Mouse (Mus musculus): Measurements from ENCODE around the gene Glp1r.

Glp1r gene

DNA sequence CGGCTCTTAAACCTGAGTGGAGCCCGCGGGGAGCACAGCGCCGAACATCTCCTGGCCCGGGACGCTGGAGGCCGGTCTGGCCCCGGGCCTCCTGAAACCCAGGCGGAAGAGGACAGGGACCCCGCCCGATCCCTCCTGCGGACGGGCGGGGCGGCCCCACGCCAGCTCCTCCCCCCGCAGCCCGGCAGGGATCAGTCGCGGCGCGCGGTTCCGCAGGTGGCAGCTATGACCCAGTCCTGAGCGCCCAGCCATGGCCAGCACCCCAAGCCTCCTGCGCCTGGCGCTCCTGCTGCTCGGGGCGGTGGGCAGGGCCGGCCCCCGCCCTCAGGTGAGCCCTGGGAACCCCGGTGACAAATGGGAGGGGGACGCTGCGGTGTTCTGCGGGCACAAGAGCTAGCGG, at the start of gene Glp1r:
Gene Glp1r (plus strand): TSS at position 191 of the 400 bp plus-strand sequence.
- DNase-seq = peak; percentile 61

DNA sequence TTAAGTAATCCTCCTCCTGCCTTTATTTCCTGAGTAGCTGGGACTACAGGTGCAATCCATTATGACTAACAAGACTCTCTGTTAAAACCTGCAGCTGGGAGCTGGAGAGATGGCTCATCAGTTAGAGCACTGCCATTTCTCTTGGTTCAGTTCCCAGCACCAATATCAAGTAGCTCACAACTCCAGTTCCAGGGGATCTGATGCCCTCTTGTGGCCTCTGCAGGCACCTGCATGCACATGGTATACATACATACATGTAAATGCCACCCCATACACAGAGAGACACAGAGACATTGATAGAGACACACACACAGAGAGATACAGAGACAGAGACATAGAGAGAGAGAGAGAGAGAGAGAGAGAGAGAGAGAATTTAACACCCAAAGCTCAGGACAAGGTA, 49.3 kb upstream of the Glp1r start:
- no peak for DNase-seq

DNA sequence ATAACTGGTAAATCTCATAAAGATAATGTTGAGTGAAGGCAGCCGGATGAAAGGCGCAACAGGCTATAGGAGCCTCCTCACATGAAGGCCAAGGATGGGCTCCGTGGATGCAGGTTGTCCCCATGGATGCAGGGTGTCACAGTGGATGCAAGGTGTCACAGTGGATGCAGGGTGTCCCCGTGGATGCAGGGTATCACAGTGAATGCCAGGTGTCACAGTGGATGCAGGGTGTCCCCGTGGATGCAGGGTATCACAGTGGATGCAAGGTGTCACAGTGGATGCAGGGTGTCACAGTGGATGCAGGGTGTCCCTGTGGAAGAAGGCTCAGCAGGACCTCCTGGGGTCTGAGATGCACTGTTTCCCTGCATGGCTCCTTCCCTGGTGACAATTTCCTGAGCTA, 44.3 kb upstream of the Glp1r start:
- no peak for DNase-seq

DNA sequence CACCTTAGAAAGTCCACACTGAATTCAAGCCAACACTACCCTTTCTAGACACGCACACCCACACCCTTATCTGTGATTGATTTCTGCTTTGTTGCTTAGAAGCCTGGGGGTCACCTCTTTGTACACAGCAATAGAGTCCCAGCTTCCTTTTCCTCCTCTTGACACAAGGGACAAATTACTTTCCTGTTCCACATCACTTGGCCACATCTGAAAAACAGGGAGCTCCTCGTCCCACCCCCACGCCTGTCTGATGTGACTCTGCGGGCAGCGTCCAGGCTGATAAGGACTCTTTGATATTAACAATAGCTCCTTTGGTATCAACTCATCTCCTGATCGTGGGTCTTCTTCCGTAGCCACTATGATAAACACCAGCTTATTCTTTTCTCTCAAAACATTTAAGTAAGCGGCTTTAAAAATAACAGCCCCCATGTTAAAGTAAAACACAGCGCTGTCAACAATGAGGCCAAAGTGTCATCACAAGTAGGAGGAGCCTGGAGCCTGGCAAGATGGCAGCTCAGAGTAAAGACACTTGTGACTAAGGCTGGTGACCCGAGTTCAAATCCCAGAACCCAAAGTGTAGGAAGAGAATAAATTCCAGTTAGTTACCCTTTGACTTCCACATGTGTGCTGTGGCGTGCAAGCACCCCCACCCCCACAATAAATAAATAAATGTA, 42.9 kb upstream of the Glp1r start:
- DNase-seq = peak; percentile 87

DNA sequence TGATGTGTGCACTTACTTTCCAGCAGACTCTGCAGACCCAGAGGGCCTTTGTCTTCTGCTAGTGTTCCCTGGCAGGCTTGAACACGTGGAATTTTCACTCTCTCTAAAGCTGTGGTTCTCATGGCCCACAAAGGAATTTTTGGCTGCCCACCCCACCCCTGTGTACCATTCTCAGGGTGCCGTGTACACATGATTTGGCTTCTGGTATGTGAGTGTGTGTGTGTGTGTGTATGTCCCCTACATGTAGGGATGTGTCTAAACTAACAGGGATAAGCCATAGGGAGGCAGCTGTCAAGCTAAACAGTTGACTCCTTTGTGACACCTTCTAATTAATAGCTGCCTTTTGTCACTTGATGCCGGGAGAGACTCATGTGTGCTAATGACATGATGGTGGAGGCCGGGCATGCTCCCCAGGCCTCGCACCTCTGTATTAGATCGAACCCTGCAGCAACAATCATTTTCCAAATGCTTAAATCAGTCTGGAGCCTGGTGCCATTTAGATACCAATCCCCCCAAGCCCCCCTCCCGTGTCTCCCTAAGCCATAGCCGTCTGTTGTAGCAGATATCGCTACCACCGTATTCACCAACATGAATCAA, 41.5 kb upstream of the Glp1r start:
- no peak for DNase-seq

DNA sequence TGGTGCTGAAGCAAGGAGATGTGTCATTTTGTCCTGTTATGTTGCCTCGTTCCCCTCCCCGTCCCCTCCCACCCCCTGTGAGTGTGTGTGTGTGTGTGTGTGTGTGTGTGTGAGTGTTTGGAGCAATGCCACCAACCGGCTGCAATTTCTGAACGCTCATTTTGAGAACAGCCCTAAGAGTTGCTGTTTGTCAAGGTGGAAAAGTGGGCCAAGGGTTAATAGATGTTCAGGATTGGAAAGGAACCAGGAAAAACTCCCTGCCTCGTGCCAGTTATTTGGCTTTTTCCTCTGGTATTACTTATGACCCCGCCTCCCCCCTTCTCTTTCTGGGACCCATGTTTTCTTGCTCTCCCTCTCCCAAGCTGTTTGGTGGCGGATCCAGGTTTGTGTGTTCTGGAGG, 41.0 kb upstream of the Glp1r start:
- no peak for DNase-seq

DNA sequence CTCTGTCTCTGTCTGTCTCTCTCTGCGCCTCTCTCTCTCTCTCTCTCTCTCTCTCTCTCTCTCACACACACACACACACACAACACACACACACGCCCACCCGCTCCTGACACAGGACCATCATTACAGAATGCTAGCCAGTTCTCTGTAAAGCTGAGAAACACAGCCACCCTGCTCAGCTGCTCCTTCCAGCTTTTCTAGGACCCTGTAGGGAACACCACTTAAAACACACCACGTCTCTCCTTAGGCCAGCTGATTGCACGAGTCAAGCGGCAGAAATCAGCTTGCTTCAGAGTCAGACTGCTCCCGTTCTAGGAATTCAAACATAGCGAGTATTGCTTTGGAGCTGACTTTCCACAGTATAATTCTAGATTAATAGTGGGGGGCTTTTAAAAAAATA, 35.3 kb upstream of the Glp1r start:
- DNase-seq = no peak

DNA sequence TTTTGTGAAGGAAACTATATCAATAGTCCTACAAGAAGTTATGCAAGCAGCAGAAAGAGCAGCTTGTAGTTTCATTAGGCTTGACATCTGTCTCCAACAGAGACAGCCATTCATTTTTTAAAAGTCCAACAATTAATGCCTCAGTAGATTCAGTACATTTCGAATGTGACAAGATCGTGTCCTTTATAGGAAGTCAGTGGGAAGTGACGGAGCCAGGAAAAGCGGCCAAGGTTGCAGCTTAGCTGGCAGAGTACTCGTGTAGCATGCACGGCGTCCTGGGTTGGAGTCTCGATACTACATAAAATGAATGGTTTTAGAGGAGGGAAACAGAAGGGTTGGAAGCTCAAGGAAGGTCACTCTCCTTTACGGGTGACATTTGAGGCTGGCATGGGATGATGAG, 34.7 kb upstream of the Glp1r start:
- DNase-seq = peak; percentile 51

DNA sequence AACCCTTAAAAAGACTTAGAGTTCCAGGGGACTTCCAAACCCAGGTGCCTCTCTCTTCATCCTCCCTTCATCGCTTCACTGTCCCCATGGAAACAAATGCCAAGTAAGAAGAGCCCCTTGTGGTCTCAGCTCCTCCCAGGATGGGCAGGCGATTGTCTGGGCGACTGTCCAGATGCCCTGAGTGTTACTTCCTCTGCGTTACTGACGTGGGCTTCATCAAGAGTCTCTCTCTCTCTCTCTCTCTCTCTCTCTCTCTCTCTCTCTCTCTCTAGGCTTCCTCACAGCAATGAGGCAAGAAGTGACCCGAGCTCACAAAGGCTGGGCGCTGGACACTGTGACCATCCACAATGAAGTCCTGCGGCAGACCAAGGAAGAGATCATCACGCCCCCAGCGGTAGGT, 30.6 kb upstream of the Glp1r start:
- DNase-seq = peak; percentile 83

DNA sequence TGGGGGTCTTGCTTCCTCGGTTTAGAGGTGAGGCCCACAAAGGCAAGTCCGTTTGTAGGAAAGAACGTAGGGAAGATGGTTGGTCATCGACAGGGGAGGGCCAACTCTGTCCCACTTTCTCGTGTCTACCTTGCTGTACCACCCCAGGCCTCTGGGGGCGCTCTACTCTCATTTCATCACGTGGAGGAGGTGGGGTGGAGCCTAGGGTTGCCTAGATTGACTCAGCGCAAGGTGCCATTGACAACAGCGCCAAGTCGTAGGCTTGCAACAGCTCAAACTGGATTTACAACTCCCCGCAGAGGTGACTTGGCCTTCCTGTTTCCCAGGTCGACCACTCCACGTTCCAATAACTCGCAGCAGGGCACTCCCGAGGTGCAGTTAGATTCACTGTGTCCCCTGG, 27.3 kb upstream of the Glp1r start:
- peak; percentile 31 for DNase-seq

DNA sequence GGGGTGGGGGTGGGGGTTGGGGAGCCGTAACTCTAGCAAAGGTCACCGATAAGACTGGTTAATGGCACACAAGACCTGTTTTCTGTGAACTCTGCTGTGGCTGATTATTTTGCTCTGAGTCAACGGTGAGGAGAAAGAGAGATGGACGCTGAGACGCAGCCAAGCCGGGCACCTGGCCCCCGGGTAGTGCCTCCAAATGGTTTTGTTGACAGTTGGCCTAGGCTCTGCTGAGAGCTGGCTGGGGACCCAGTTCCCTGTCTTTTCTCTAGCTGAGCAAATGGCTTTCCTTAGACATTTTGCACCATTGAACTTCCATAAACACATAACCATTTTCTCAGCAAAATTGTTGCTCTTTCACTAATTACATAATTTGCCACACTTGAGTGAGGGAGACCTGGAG, 24.2 kb upstream of the Glp1r start:
- DNase-seq = no peak

DNA sequence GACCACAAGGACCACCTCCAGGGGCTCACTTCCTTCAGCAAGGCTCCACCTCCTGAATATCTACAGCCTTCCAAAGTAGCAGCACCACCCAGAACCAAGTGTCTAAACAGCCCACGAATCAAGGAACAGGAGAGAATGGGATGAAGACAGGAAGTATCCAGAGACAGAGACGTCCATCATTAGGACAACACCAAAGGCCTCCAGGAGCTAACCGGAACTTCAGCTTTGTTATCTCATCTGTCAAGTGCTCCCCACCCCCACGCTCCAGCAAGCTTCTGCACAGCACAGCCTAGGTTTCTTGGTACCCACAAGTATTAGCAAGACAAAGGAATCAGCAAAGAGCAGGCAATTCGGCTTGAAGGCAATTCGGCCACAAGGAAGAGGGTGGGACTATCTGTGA, 23.0 kb upstream of the Glp1r start:
- peak; percentile 64 for DNase-seq

DNA sequence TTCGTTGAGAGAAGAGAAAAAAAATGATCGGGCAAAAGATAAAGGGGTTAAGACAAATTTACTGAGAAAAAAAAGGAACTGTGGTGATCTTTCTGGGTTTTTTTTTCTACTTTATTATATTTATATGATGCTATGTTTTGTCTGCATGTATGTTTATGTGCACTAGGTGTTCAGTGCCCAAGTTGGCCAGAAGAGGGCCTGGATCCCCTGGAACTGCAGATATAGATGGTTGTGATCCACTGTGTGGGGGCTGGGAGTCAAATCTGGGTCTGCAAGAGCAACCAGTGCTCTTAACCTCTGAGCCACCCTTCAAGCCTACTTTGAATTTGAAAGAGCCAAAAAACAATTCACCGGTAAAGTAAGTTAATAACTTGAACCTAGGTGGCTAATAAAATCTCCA, 21.2 kb upstream of the Glp1r start:
- no peak for DNase-seq

DNA sequence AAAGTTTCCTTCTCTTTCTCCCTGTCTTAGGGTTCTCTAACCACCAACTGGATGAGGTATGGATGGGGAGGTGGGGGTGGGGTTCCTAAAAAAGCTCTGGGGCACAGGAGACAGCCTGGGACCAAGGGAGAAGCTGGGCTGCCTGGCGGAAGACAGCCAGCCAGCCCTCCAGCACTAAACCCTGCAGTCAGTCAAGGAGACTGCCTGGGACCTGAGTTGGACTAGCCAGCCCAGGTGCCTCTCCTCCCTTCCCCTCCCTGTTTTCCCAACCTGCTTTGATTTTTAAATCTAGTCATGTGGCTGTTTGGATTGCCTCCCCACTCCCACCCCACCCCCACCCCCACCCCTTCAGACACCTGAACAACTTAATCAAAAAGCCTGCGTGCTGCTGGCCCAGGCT, 20.6 kb upstream of the Glp1r start:
- no peak for DNase-seq

DNA sequence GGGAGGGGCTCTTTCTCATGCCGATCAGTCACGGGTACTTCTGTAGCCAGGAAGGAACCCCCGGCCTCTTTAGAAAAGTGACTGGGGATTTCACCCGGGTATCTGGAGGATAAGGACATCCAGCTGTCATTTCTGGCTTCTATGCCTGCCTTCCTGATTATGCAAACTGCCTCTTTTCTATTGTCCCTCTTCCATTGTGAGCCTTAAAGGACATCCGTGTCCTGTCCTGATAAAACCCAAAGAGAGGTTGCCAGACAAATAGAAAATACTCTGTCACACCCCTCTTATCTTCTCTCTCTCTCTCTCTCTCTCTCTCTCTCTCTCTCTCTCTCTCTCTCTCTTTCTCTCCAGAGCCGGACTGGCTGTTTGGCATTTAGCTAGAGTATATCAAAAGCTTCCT, 19.4 kb upstream of the Glp1r start:
- peak; percentile 74 for DNase-seq

DNA sequence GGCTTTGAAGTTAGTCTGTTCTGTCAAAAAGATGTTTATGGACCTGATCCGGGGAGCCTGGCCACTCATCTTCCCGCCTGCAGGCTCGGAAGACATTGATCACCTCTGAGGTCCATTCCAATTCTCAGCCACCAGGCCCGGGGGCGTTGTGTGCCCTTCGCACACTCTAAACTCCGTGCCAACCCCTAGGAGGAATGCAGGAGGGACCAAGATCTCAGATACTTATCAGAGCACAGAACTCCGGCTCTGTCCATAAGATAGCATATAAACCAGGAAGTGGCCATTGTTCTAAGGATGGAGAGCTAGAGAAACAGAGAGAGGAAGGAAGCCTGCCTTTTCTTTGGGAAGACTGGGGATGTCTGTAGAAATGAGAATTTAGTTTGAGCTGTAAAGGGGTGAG, 18.1 kb upstream of the Glp1r start:
- DNase-seq = peak; percentile 53

DNA sequence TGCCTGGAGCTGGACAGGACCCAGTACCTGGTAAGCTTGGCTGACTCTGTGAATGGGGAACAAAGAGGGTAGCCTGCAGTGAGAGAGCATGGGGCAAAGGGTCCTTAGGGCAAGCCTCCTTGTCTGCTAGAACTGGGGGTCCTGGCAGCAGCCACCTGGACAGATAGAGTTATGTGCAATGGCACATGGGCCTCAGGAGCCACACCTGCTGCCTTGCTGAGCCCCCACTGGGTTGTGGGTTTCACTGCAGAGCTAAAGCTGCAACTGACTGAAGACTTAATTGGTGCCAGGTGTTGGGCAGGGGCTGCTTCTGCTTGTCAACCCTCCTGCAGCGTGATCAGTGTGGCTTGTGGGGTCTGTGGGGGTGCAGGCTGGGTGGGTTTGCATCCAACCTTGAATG, 9.5 kb upstream of the Glp1r start:
- no peak for DNase-seq

DNA sequence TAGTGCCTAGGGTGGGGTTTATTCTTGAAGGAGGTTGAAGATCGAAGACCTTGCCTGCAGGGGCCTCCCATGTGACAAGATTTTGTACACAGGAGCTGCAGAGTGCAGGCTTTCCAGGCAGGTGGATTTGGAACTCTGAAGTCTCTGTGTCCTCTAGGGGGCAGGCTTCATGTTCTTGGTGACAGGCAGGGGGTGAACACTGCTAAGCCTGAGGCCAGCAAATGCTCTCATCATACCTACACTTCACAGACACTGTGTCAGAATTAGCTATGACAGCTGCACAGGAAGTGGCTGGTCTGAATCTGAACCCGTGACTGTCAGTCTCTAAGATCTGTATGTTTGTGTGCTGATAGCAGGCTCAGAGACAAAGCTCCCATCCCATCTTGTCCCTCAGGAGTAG, 8.9 kb upstream of the Glp1r start:
- DNase-seq = peak; percentile 50

DNA sequence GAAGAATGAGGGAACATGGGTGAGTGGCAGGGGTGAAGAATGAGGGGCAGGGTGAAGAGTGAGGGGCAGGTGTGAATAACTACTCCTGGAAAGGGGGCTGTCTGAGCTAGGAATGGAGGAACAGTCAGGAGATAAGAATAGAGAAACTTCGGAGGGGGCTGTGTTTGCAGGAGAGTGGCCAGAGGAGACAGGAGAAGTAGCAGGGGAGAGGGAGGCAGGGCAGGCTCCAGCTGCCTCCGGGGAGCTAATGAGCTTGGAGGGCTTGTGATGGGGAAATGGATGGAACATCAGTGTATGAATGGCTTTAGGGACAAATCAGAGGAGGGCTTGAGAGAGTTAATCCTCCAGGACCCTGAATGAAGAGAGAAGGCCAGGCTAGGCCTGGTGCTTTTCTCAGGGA, 4.5 kb upstream of the Glp1r start:
- DNase-seq = no peak

DNA sequence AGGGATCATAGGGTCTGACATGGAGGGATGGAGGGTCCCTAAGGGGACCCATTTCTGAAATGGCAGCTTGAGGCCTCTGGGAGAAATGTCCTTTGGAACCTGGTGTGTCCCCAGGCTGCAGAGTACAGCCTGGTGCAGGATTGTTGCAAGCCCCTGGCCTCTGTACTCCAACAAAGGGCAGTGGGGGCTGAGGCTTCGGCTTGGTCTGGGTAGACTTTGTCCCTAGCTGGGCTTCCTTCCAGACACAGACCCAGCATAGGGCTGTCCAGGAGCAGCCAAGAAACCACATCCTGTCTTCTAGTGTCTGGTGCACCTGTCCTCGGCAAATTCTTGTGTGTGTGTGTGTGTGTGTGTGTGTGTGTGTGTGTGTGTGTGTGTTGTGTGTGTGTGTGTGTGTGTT, 2.5 kb downstream of the Glp1r start:
- DNase-seq = no peak

DNA sequence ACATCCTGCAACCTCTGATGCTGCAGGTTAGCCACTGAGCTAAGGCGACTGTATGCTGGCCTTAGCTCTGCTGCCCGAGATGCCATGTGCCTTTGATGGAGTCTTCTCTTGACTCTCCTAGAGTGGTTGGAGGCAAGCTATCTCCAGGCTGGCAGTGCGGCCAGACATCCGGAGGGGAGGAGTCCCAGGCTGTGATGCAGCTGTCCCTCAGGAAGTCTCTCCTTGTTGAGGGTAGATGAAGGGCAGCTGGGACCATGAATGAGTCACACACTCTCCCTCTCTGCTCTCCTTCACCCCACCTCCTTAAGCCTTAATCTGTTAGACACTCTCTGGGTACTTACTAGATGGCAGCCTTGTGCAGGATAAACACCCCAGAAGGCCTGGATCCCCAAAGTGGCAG, 6.0 kb downstream of the Glp1r start:
- peak; percentile 29 for DNase-seq

DNA sequence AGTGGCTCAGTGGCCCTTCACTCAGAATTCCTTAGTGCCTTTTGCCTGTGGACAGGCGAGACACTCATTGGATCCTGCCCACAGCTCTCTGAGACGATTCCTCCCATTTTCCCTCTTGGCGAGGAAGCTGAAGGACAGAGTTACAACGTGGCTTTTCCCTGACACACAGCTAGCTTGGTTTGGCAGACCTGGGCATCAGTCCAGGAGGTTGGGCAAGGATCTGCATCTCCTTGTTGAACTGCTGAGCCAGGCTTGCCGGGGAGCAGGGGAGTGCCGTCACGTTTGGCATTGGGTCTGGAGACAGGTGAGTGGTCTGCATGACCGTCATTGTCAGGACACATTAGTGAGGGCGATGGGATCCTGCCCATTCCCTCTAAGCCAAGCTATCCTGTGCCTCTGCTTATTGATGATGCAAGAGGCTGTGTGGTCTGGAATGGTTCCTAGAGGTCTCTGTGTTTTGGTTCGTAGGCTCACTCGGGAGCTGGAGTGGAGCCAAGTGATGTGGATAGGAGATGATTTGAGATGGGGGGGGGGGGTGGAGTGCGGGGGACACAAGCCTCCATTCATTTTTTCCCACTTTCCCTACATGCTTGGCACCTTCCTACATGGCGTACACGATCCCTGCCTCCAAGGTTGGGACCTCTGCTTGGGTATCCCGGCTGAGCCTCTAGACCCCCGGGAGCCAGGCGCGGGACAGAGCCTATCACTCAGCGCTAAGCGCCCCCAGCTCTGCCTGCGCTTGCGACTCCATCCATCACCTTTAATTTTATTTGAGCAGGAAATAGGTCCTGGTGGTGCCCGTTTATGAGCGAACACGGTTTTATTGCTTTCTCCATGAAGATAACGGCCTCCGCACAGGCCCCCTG, 9.5 kb downstream of the Glp1r start:
- peak; percentile 34 for DNase-seq

DNA sequence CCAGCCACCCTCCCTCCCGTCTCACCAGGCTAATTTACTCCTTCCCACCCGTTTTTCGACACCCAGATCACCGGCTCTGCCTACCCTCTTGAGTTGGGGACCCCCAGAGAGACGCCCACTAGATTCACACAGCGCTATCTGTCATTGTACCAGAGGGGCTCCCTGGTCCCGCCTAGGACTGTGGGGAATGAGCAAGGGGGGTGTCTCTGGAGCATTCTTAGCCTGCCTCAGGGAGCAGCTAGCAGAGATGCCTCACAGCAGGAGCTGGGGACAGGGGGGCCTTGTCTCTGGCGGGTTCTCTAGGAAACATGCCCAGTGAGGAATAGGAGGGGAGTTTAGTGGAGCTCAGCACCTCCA, 10.1 kb downstream of the Glp1r start:
- DNase-seq = no peak

DNA sequence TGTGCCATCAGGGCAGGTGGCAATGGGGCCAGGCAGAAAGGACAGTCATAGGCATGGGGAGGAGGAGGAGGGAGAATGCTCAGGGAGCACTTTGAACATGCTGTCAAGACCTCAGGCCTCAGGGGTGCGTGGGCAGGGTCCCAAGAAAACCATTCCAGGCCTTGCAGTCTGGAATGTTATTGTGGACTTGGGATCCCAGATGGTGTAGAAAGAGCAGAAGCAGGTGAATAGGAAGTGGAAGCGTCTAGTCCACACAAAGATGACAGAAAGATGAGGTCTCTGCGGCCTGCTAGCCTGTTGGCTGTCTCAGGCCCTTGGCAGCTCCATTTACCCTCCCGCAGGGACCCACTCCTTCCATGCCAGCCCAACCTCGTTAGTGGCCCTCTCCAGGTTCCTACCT, 10.9 kb downstream of the Glp1r start:
- no peak for DNase-seq
